Mouse (Mus musculus) v-Abl transformed pro-B cells (cell line): Measurements from ENCODE around the gene Sap25.

Experiments
- in situ Hi-C, 2 experiments: fragments of 400-800 bp; cut with MboI; formaldehyde crosslinking; loops; one replicate each; pipeline ENCODE4 v1.15.1; 2025; ENCODE audit not compliant: unreplicated experiment in 2 of 2

The Sap25 gene

GRCm38 (mm10) chr5:137623937-137624530 is 17.1 kb upstream of the Sap25 start:
- in situ Hi-C loops, result no loop called here

DNA sequence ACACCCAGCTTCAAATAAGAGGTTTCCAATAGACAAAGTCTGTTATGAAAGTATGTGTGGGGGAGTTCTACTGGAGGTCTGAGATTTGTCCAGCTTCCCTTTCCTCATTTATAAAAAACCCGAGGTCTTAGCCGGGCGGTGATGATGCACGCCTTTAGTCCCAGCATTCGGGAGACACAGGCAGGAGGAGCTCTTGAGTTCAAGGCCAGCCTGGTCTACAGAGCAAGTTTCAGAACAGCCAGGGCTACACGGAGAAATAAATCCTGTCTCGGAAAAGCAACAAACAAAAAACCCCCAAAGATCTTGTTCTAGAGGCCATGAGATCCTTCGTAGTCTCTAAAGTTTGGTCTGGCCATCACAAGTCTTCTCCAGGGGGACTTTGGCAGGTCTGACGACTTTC is 13.1 kb upstream of the Sap25 start:
- in situ Hi-C loops, result no loop called here

GRCm38 (mm10) chr5:137628498-137629305 is 12.4 kb upstream of the Sap25 start, which contains the start of the genes Fbxo24, Lrch4 and Gm20605:
Gene Fbxo24 (minus strand): TSS chr5:137629002.
Gene Lrch4 (plus strand): TSS chr5:137629121.
Gene Gm20605 (plus strand): TSS chr5:137629175.
- in situ Hi-C loops, result no loop called here

DNA sequence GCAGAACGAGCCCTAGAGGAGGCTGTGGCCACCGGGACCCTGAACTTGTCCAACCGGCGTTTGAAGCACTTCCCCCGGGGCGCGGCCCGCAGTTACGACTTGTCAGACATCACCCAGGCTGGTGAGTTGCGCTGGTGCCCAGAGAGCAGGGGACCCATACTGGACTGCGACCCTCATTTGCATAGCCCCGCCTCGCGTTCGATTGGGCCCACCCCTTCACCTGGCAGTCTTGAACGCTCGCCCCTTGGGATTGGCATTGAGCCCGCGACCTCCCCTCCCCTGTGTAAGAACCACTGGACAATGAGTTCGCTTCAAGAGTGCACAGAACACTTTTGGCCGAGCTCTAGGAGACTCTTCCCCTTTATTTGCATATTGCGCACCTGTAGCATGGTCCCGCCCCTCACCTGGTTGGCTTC is 11.8 kb upstream of the Sap25 start:
- in situ Hi-C loops, result no loop called here

DNA sequence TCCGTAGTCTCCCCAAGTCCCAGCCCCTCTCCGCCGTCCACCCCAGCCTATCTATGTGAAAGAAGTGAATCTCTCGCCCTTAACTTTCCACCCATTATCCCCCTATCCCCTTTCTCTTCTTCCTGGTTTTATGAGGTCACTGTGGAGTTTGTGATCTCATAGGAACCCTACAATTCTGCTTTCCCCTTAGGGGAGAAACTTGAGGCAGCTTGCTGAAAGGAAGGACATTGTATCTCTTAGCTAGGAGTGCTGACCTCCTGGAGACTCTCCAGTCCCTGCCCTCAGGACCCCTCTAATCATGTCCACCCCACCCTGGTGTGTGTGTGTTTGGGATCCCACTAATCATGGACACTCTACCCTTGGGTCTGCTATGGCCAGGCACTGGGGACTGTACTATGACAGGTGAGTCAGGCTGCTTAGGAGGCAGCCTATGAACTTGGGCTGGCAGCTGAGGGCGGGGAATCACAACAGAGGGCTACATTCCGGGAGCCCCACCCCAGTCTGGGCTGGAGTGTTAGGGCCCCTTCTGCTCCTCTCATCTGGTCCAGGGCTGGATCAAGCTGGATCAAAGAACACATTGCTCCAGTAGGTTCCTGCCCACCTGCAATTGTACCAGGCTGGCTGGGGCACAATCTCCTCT is 11.1 kb upstream of the Sap25 start:
- in situ Hi-C loops, result no loop called here

DNA sequence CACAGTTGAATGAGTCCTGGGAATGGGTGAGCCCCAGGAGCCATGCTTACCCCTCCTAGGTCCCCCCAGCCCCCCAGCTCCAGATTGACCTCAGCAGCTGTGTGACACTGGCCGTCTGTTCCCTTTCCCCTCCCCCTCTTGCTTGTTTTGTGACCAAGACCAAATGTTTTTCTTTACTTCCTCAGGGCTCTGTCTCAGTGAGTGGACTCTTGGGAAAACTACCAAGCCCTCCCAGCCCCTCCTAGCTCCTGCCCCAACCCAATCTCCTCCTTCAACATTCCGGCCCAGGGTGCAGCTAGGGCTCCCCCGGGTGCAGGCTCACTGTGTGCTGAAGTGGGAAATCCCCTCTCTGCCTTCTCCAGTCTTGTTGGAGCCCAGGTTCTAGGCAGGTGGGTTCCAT is 10.5 kb upstream of the Sap25 start:
- in situ Hi-C loops, result no loop called here

GRCm38 (mm10) chr5:137631171-137631570 is 10.0 kb upstream of the Sap25 start:
- in situ Hi-C loops, result no loop called here

DNA sequence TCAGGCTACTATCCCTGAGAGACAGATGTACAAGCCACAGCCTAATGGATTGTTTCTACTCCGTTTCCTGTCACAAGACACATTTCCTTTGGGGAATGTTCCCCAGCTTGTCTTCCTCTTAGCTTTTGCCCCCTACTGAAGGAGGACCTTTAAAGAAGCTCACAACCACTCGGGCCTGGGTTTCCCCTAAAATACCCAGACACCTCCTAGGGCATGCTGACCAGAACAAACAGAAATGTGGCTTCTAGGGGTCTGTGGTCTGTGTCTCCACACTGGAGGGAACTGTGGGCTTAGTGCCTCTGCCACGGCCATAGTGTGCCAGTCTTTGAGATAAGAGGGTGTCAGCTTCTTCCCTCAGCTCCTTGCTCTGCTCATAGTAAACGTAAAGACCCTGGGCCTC is 9.5 kb upstream of the Sap25 start:
- in situ Hi-C loops, result no loop called here

DNA sequence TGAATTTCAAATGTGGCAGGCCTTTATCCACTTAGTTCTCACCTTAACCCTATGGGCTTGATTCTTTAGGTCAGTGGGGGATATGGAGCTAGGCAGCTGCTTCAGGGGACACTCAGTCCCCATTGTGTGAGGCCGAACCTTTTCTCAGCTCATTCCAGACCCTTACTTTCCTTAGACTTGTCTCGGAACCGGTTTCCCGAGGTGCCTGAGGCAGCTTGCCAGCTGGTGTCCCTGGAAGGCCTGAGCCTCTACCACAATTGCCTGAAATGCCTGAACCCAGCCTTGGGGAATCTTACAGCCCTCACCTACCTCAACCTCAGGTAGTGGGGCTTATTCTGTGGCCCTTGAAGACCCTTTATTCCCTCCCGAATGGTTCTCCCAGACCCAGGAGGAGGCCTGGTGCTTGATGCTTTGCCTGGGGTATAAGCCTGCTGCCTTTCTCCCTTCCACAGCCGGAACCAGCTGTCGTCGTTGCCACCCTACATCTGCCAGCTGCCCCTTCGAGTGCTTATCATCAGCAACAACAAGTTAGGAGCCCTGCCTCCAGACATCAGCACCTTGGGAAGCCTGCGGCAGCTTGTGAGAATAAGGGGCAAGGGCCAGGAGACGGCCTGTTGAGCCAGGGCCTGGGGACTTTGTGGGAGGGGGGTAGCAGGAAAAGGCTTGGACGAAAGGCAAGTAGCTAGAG is 7.6 kb upstream of the Sap25 start:
- in situ Hi-C loops, result no loop called here

DNA sequence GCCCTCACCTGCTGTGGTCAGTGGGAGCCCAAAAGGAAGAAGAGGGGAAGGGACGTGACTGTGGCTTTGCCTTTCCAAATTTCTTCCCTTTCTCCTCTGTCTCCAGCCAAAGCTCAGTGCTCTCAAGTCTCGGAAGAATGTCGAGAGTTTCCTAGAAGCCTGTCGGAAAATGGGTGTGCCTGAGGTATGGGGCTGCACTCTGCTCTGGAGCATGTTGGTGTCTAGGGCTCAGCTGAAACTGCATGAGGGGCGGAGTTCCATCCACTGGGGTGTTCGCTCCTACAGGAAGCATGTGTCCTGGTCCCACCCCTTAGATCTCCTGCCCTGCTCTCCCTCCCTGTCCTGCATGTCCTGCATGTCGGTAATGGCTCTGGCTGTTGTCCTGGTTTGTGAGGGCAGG is 1.7 kb upstream of the Sap25 start:
- in situ Hi-C loops, result no loop called here

DNA sequence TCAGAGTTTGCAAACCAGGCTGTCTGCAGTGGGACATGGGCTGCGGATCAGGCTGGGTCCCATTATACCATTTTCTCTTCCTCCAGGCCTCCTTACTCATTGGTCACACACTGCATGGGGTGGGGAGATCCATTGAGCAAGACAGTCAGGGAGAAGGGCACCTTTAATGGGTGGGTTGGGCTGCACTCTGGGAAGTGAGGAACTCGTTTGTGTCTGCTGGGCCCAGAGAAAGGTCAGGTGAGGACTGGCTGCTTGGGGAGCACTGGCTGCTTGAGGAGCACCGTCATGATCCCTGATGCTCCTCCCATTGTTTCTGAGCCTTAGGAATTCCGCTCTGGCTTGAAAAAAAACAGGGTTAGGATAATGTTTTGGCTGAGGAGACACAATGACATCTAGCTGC is 1.8 kb downstream of the Sap25 start:
- in situ Hi-C loops, result no loop called here

DNA sequence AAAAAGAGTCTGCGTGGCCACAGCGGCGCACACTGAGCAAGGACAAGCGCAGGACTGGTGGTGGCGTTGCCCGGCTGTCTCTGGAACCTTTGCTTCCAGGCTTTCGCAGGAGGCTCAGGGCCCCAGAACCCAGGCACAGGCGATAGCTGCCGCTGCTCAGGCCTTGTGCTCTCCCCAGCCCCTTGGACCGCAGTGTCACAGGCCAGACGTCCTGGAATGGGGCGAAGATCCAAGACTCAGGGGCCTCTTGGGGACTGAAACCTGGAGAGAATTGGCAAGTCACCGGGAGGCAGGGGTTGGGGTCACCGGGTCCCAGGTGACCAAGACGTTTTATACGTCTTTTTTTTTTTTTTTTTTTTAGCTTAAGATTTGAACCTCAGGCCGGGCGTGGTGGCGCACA is 3.4 kb downstream of the Sap25 start:
- in situ Hi-C loops, result no loop called here

GRCm38 (mm10) chr5:137645091-137645651 is 4.0 kb downstream of the Sap25 start:
- in situ Hi-C loops, result no loop called here

- in situ Hi-C loops, result no loop called here
Measured at GRCm38 (mm10) chr5:137645652-137646091, 4.5 kb downstream of the Sap25 start, which contains the start of gene Irs3. Gene Irs3 (minus strand): TSS chr5:137645714.

GRCm38 (mm10) chr5:137647827-137648601 is 6.9 kb downstream of the Sap25 start:
- in situ Hi-C loops, result no loop called here

DNA sequence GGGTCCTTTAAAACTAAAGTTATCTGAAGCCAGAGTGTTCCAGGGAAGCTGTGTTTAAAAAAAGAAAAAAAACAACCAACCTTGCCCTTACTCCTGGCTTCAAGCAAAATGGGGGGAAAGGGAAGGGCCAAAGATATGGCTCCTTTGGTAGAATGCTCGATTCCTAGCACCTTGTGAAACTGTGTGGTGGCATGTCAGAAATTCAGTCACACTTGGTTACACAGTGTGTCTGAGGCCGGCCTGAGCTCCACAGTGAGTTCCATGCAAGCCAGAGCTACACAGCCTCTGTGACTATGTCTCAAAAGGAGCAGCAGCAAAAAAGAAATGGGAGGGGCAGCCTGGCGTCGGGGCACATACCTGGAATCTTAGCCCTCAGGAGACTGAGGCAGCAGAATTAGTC is 8.1 kb downstream of the Sap25 start:
- in situ Hi-C loops, result no loop called here

DNA sequence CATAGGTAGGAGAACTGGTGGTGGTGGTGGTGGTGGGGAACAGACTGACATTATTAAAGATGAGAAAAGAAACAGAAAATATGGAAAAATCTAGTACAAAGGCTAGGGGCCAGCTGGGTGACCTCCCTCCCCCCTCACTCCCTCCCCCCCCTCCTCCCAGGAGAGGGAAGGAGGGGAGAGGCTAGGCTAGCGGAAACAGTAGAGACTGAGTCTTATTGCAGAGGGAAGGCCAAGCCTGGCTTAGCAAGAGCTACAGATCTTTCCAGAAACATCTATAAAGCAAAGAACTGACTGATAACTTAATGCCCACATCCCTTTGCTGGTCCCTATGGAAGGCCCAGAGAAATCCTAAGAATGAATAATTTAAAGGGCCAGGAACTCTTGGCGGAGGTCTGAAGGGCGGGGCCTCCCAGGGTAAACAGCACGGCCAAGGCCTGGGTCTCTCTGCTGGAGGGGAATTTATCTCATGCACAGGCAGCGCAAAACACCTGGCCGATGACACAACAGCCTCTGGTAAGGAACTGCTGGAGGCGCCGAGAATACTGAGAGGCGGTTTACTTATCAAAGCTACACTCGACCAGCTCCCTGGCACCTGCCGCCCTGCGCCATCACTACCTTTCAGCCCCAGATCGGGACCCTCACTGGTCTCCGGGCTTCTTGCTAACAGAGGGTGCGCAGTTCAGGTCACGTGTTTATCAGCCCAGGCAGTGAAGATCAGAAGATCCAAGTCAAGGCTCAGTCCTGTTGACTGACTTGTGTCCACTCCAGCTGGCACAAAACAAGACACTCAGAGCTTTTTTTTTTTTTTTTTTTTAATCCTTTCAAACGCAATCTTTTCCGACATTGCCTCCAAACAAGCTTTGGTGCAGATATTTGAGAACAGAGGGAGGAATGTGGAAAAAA is 8.8 kb downstream of the Sap25 start:
- in situ Hi-C loops, result loop anchor here (5.0 to 10.0 kb wide), 7 partner anchors 58 to 533 kb away; partner anchors contain the start of genes Epo (in 2 of the 2), Gnb2 (in 2 of the 2), Pilrb2 (in 1 of the 2) and Pop7 (in 1 of the 2)

DNA sequence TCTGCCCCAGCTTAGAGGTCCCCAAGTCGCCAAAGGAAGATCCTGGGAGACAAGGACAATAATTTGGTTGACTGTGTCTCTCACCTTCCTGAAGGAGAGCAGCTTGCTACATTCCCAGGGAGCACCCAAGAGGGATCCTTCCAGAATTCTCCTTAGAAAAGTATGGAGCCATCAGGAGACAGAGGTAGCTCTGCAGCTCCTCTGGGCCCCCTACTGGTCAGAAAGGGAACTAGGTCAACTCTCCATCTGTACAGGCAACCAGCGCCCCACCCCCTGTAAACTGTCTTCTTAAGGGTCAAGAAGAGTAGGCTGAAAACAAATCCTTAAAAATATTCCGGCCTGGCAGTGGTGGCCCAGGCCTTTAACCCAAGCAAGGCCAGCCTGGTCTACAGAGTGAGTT is 11.3 kb downstream of the Sap25 start:
- in situ Hi-C loops, result loop anchor here (5.0 to 10.0 kb wide), 7 partner anchors 60 to 535 kb away; partner anchors contain the start of genes Epo (in 2 of the 2), Gnb2 (in 2 of the 2), Pilrb2 (in 1 of the 2) and Pop7 (in 1 of the 2)
